Mouse (Mus musculus): Measurements from ENCODE around the gene Ccdc130. TPM values are rescaled to one million over a fixed set of nuclear protein-coding genes. Genes with fewer than 3 reads are reported as not detected.
A peak's percentile ranks its signal among the peaks of the same experiment; 100 is the strongest.

Gene Ccdc130
- polyA plus RNA-seq, 1 experiment from 2014 or later, result 23.3 TPM

GRCm38 (mm10) chr8:84210167-84210791 is 59.9 kb downstream of the Ccdc130 start:
- H3K36me3 ChIP-seq (ENCODE audit: control insufficient read depth, insufficient read depth, low read length), result peaks cover 12% of the 10 kb centered on the region; the same call in 1 of the 2 replicates
- WGBS, result 55% methylated on average over 34 of the region's 34 CpGs
- H3K27ac ChIP-seq (ENCODE audit: low read depth, low read length), result no peak overlapping the region
- DNase-seq (ENCODE audit: low spot score, missing footprints) (peak; percentile 97), ATAC-seq (ENCODE audit: low FRiP score) (peak; percentile 47)
- no peak overlapping the region for H3K4me3 ChIP-seq (ENCODE audit: low read depth, low read length)
- H3K9ac ChIP-seq (ENCODE audit: low read length), result no peak overlapping the region
- H3K4me1 ChIP-seq (ENCODE audit: control insufficient read depth, insufficient read depth, low read length), result peaks cover 4% of the 10 kb centered on the region; the same call in 1 of the 2 replicates
- no peaks in the 10 kb centered on the region for H3K9me3 ChIP-seq (ENCODE audit: control insufficient read depth, low read length)
- no peaks in the 10 kb centered on the region for H3K27me3 ChIP-seq (ENCODE audit: control insufficient read depth, insufficient read depth, low read length)
- H3K4me2 ChIP-seq, result 0 out of 2 replicates have a peak overlapping the region, but pooled peaks have one; percentile 4

- ATAC-seq (ENCODE audit: low FRiP score), result no peak
- Histone ChIP-seq H3K27ac (ENCODE audit: low read depth, low read length) (0 out of 2 replicates have a peak overlapping the region, but pooled peaks have one; percentile 14), H3K4me2 (no peak overlapping the region), H3K9ac (ENCODE audit: low read length) (no peak overlapping the region), H3K27me3 (ENCODE audit: control insufficient read depth, insufficient read depth, low read length) (no peaks in the 10 kb centered on the region), H3K4me1 (ENCODE audit: control insufficient read depth, insufficient read depth, low read length) (peaks cover 7% of the 10 kb centered on the region; the same call in 1 of the 2 replicates), H3K9me3 (ENCODE audit: control insufficient read depth, low read length) (no peaks in the 10 kb centered on the region), H3K4me3 (ENCODE audit: low read depth, low read length) (no peak overlapping the region), H3K36me3 (ENCODE audit: control insufficient read depth, insufficient read depth, low read length) (peaks cover 8% of the 10 kb centered on the region; the same call in 1 of the 2 replicates)
- no peak for DNase-seq (ENCODE audit: low spot score, missing footprints)
- WGBS, result 46% methylated on average over 17 of the region's 17 CpGs
Measured at GRCm38 (mm10) chr8:84208381-84209380, 61.5 kb downstream of the Ccdc130 start.

DNA sequence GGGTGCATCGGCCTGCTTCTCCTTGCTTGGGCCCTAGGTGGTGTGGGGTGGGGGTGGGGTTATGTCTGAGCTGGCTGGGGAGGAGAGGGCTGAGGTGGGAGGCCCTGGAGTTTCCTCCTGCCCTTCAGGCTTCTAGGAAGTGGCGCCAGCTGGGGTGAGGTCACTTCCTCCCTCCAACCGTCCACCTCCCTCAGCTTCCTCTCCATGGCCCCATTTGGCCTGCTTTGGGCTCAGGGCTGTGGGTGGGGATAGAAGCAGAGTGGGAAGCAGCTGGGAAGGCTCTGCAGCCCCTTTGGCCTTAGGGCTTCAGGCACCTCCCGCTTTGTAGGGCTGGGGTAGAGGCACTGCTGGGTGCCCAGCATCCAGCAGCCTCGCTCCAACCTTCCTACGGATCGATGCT is 62.4 kb downstream of the Ccdc130 start:
- Histone ChIP-seq H3K36me3 (ENCODE audit: control insufficient read depth, insufficient read depth, low read length) (peaks cover 8% of the 10 kb centered on the region; the same call in 1 of the 2 replicates), H3K9me3 (ENCODE audit: control insufficient read depth, low read length) (no peaks in the 10 kb centered on the region), H3K27me3 (ENCODE audit: control insufficient read depth, insufficient read depth, low read length) (no peaks in the 10 kb centered on the region), H3K4me3 (ENCODE audit: low read depth, low read length) (no peak overlapping the region), H3K4me2 (no peak overlapping the region), H3K9ac (ENCODE audit: low read length) (no peak overlapping the region), H3K27ac (ENCODE audit: low read depth, low read length) (no peak overlapping the region), H3K4me1 (ENCODE audit: control insufficient read depth, insufficient read depth, low read length) (peaks cover 13% of the 10 kb centered on the region; the same call in 1 of the 2 replicates)
- ATAC-seq (ENCODE audit: low FRiP score), result no peak
- DNase-seq (ENCODE audit: low spot score, missing footprints), result no peak
- WGBS, result 62% methylated on average over 7 of the region's 7 CpGs

MicroRNAs within 50 kb of the gene (microRNA counts, 519-probe panel; counts per million panel counts)
- microRNA mmu-miR-23a, result 4,556 counts per million, percentile 44 among the panel's probes with 10 or more counts
- 5,533 counts per million, percentile 71 among the panel's probes with 10 or more counts for microRNA mmu-miR-27a

Small RNA genes lying within 50 kb of the gene (microRNA-seq; reads per million reads assigned to microRNA genes)
- gene Mir23a, result 6,852 reads per million, percentile 93 among the genes with 10 or more reads in this experiment
- not detected for gene Mir24-2
- gene Mir27a, result 140 reads per million, percentile 57 among the genes with 10 or more reads in this experiment
- gene Mir3074-2, result not detected

Other genes with a start within 250 kb of the Ccdc130 start
- 2.0 and 2.2 TPM in 2 replicates for gene Palm3, start 248.9 kb downstream of the Ccdc130 start, polyA plus RNA-seq (2014; fragmentation: Nextera tagmentation; extraction: Ambion mirVana)
- gene Il27ra, start 227.8 kb downstream of the Ccdc130 start, polyA plus RNA-seq (2014; fragmentation: Nextera tagmentation; extraction: Ambion mirVana), result 0.23 TPM in 2 replicates
- gene Rln3, start 225.4 kb downstream of the Ccdc130 start, polyA plus RNA-seq (2014; fragmentation: Nextera tagmentation; extraction: Ambion mirVana), result not detected in 2 replicates
- 2.2 and 2.4 TPM in 2 replicates for gene Gm10643, start 205.2 kb downstream of the Ccdc130 start, polyA plus RNA-seq (2014; fragmentation: Nextera tagmentation; extraction: Ambion mirVana)
- 6.0 and 7.8 TPM in 2 replicates for gene Rfx1, start 203.5 kb downstream of the Ccdc130 start, polyA plus RNA-seq (2014; fragmentation: Nextera tagmentation; extraction: Ambion mirVana)
- 12.2 and 14.3 TPM in 2 replicates for gene Dcaf15, start 165.6 kb downstream of the Ccdc130 start, polyA plus RNA-seq (2014; fragmentation: Nextera tagmentation; extraction: Ambion mirVana)
- gene Podnl1, start 144.4 kb downstream of the Ccdc130 start, polyA plus RNA-seq (2014; fragmentation: Nextera tagmentation; extraction: Ambion mirVana), result 0.25 and 0.32 TPM in 2 replicates
- 7.6 and 8.9 TPM in 2 replicates for gene Cc2d1a, start 122.4 kb downstream of the Ccdc130 start, polyA plus RNA-seq (2014; fragmentation: Nextera tagmentation; extraction: Ambion mirVana)
- 0.83 and 0.86 TPM in 2 replicates for gene 4930432K21Rik, start 122.4 kb downstream of the Ccdc130 start, polyA plus RNA-seq (2014; fragmentation: Nextera tagmentation; extraction: Ambion mirVana)
- gene Nanos3, start 85.2 kb downstream of the Ccdc130 start, polyA plus RNA-seq (2014; fragmentation: Nextera tagmentation; extraction: Ambion mirVana), result 4.7 and 4.9 TPM in 2 replicates
- gene Zswim4, start 33.3 kb downstream of the Ccdc130 start, polyA plus RNA-seq (2014; fragmentation: Nextera tagmentation; extraction: Ambion mirVana), result 19.4 and 24.7 TPM in 2 replicates
- 281 and 304 TPM in 2 replicates for gene D8Ertd738e, start 20.7 kb downstream of the Ccdc130 start, polyA plus RNA-seq (2014; fragmentation: Nextera tagmentation; extraction: Ambion mirVana)
- 47.2 and 52.4 TPM in 2 replicates for gene Mri1, start 13.1 kb downstream of the Ccdc130 start, polyA plus RNA-seq (2014; fragmentation: Nextera tagmentation; extraction: Ambion mirVana)
- gene Cacna1a, start 118.1 kb upstream of the Ccdc130 start, polyA plus RNA-seq (2014; fragmentation: Nextera tagmentation; extraction: Ambion mirVana), result 6.3 TPM in 2 replicates

All from midbrain, embryonic 11.5 days (tissue).